Mouse (Mus musculus) limb, embryonic 10.5 days (tissue): ENCODE data around the gene Grb7. TPM values are rescaled to one million over a fixed set of nuclear protein-coding genes. Genes with fewer than 3 reads are reported as not detected.

Experiments
- DNase-seq: peaks from one replicate; pipeline ENCODE4 v3.0.0-alpha.2; 2017; ENCODE audit warnings: low spot score
- H3K27ac ChIP-seq: fragments of 300-500 bp; sonication (generic); 2 replicates; pipeline ENCODE4 v1.5.1; 2016; ENCODE audit warnings: mild to moderate bottlenecking
- H3K27me3 ChIP-seq: fragments of 300-500 bp; sonication (generic); 2 replicates; pipeline ENCODE4 v1.6.1; 2016; ENCODE audit warnings: low read depth, mild to moderate bottlenecking; ENCODE audit not compliant: poor library complexity, severe bottlenecking
- H3K36me3 ChIP-seq: fragments of 300-500 bp; sonication (generic); 2 replicates; pipeline ENCODE4 v1.6.1; 2016; ENCODE audit warnings: mild to moderate bottlenecking, moderate library complexity
- H3K4me1 ChIP-seq: fragments of 300-500 bp; sonication (generic); 2 replicates; pipeline ENCODE4 v1.6.1; 2016
- H3K4me3 ChIP-seq: fragments of 300-500 bp; sonication (generic); 2 replicates; pipeline ENCODE4 v1.5.1; 2016; ENCODE audit warnings: mild to moderate bottlenecking, moderate library complexity
- H3K9me3 ChIP-seq: fragments of 300-500 bp; sonication (generic); replicated peaks from 2 replicates; pipeline ENCODE4 v1.6.1; 2016; ENCODE audit warnings: mild to moderate bottlenecking
- WGBS: fragments of 180-500 bp; shearing (Covaris S2); methylation state at CpG from one replicate; pipeline ENCODE4 v1.1.7; 2016; 5-methylcytosine and 5-hydroxymethylcytosine counted together
- polyA plus RNA-seq: library from polyadenylated mRNA; unstranded; fragments of >200 nt; fragmentation: Nextera tagmentation; extraction: Ambion mirVana; gene quantifications from 2 replicates; pipeline ENCODE4 v1.2.1, GENCODE M21; 2016

Grb7 gene
- polyA plus RNA-seq, 1 experiment from 2014 or later, result 6.4 TPM

DNA sequence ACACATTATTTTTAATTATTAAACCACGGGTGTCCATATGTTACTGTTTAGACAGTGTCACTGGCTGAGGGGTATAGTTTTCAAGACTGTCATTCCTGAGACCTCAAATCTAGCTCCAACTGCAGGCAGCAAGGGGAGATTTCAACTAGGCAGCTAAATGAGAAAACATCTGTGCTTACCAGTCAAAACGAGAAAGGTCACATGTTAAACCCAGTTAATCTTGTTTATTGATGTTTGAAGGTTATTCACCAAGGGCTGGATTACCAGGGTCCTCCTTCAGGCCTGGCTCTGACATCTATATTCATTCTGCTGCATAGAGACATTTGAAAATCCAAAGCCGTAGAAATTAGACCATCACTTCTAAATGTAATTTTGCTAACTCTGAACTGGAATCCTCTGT is 58.7 kb downstream of the Grb7 start:
- H3K4me3 ChIP-seq, result no peak overlapping the region
- H3K36me3 ChIP-seq, result no peaks in the 10 kb centered on the region
- no peaks in the 10 kb centered on the region for H3K9me3 ChIP-seq
- DNase-seq, result no peak
- 58% methylated on average over 3 of the region's 3 CpGs for WGBS
- H3K27me3 ChIP-seq, result peaks cover 24% of the 10 kb centered on the region
- no peaks in the 10 kb centered on the region for H3K4me1 ChIP-seq
- no peak overlapping the region for H3K27ac ChIP-seq

Other genes with a start within 250 kb of the Grb7 start
- gene Cdk12, start 243.3 kb upstream of the Grb7 start, polyA plus RNA-seq, result 12.2 and 14.6 TPM in 2 replicates
- gene Neurod2, start 116.7 kb upstream of the Grb7 start, polyA plus RNA-seq, result not detected in 2 replicates
- 0.13 TPM in 2 replicates for gene Ppp1r1b, start 98.0 kb upstream of the Grb7 start, polyA plus RNA-seq
- gene Stard3, start 88.0 kb upstream of the Grb7 start, polyA plus RNA-seq, result 37.8 and 41.3 TPM in 2 replicates
- 0.16 and 0.40 TPM in 2 replicates for gene Tcap, start 62.6 kb upstream of the Grb7 start, polyA plus RNA-seq
- gene Pnmt, start 59.9 kb upstream of the Grb7 start, polyA plus RNA-seq, result 0.61 TPM in 1 of 2 replicates, not detected in the other
- 9.7 and 10.5 TPM in 2 replicates for gene Pgap3, start 45.9 kb upstream of the Grb7 start, polyA plus RNA-seq
- 24.5 and 30.9 TPM in 2 replicates for gene Erbb2, start 33.9 kb upstream of the Grb7 start, polyA plus RNA-seq
- 76.8 and 81.3 TPM in 2 replicates for gene Mien1, start 7.4 kb upstream of the Grb7 start, polyA plus RNA-seq
- gene Ikzf3, start 99.6 kb downstream of the Grb7 start, polyA plus RNA-seq, result not detected in 2 replicates
- 0.14 TPM in 1 of 2 replicates, not detected in the other for gene Zpbp2, start 104.7 kb downstream of the Grb7 start, polyA plus RNA-seq
- 46.9 and 55.0 TPM in 2 replicates for gene Ormdl3, start 141.0 kb downstream of the Grb7 start, polyA plus RNA-seq
- gene Lrrc3c, start 151.9 kb downstream of the Grb7 start, polyA plus RNA-seq, result not detected in 2 replicates
- gene Gm12355, start 179.3 kb downstream of the Grb7 start, polyA plus RNA-seq, result 1.3 and 1.8 TPM in 2 replicates
- not detected in 2 replicates for gene Gsdma3, start 180.0 kb downstream of the Grb7 start, polyA plus RNA-seq
- gene Gsdma2, start 200.4 kb downstream of the Grb7 start, polyA plus RNA-seq, result not detected in 2 replicates
- 0.05 TPM in 1 of 2 replicates, not detected in the other for gene Gsdma, start 218.0 kb downstream of the Grb7 start, polyA plus RNA-seq
- gene Psmd3, start 236.2 kb downstream of the Grb7 start, polyA plus RNA-seq, result 284 and 303 TPM in 2 replicates